Mouse (Mus musculus) 416B (cell line): Measurements from ENCODE around the gene Usp3.

ENCODE experiments used
- DNase-seq: peaks from one replicate; pipeline ENCODE4 v3.0.0; 2011; ENCODE audit warnings: low read depth

Usp3 gene

GRCm38 (mm10) chr9:66571986-66572700 is 20.8 kb downstream of the Usp3 start:
- no peak for DNase-seq

- peak; percentile 44 for DNase-seq
Measured at GRCm38 (mm10) chr9:66562215-66562614, 30.7 kb downstream of the Usp3 start.

DNA sequence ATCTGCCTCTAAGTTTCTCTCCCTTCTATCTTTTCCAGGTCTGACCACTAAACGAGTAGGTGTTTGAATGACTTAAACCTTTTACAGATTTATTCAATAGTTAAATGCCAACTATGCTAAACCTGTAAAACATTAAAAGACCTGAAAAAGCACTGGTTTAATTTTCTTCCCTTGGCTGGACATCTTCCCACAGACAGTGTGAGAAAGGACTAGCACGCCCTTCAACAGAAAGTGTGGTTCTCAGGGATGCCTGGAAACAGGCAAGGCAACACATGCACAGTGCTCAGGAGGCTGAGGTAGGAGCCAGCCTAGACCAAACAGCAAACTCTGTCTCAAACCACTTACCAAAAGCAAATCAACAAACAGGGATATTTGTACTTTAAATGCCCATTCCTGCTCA is 31.4 kb downstream of the Usp3 start:
- no peak for DNase-seq

DNA sequence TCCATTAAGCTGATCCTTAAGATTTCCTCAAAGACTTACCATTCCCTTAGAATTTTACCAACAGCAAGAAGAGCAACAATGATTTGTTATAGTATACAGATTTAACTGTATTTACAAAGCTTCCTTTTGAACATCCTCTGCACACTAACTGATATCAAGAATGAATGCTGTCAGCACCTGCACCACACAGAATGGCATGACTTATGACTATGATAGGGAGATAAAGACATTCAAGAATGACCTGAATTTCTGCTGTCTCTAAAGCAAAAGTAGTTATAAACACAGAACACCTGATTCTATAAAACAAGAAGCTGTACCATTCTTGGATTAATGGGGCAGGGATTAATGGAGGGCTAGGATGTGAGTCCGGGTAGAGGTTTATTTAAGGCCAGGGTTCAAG is 32.2 kb downstream of the Usp3 start:
- no peak for DNase-seq

DNA sequence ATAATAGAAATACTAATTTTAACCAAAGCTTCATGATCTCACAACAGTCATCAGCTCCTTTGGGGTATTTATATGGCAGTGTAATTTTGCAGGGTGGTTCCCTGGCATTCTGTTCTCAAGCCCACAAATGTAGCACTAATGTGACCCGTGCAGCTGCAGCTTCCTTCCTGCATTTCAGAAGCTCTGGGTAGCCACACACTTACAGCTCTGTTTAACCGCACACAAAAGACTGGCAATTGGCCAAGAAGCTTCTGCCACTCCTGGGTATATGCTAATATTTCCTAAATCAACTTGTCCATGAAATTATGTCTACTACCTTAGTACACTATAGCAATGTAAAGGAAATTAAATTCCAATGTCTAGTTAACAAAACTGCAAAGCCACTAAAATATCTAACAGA is 32.6 kb downstream of the Usp3 start:
- DNase-seq, result peak; percentile 96

GRCm38 (mm10) chr9:66558971-66559370 is 34.0 kb downstream of the Usp3 start:
- no peak for DNase-seq

DNA sequence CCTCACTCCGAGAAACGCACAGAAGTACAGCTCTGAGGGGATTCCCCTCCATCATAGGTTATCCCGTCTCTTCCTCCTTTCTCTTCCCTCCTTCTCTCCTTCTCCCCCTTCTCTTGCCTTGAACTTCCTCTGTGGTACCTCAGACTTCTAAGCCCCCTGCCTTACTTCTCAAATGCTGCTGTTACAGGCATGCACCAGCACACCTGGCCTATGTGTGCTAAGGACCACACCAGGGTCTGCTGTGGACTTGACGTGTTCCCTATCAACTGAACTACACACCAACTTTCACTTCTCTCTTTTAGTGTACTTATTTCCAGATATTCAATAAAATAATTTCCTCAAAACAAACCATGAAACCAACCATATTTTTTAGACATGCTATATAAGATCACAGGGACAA is 50.2 kb downstream of the Usp3 start:
- DNase-seq, result no peak

DNA sequence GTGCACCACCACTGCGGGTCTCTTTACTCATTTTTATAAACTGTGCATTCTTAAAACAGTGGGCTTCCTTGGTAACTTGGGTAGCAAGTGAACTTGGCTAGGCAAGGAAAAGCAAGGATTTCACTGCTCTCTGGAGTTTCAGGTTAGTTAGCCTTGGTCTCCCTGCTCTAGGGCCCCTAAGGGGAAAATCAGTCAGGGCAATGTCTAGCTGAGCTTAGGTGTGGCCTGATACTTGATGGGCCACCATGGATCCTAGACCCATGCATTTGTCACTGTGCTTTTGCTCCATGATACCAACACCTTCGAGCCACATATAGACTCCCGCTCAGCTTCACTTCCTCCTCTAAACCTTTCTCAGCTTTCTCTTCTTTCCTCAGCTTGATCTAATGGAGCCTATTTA is 71.3 kb downstream of the Usp3 start:
- no peak for DNase-seq

- no peak for DNase-seq
Measured at GRCm38 (mm10) chr9:66520299-66520698, 72.6 kb downstream of the Usp3 start.

DNA sequence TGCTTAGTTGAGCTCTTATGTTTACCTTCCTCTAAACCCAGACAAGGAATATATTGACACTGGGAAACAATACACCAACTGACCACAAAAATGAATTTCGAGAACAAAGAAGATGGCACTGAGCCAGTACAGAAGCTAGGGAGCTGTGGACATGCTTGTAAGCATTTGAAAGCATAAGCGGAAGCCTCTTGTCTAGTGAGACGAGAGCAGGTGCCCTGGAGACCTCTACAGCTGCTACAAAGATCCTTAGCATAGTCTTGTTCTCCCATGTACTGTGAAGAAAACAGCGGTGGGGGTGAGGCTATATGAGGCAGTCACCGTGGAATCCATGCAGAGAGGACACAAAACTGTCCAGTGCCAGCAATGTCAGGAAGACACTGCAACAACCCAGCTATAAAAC is 74.0 kb downstream of the Usp3 start:
- no peak for DNase-seq

DNA sequence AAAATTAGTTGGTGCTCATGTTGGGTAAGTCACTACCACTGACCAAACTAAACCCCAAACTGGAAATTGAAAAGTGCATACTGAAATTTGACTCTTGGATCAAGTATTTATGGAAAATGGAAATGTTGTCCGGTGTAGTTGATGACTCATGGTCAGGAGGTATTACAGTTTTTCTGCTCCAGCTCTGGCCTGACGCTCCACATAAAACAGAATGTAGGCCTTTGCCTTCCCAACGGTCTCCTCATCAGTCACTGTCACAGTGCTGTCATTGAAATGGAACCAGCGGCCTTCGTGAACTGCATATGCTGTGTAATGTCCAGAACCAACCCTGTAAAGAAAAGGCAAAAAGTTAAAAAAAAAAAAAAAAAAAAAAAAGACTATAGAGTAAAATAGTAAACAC is 74.7 kb downstream of the Usp3 start:
- no peak for DNase-seq

GRCm38 (mm10) chr9:66517746-66518145 is 75.2 kb downstream of the Usp3 start:
- no peak for DNase-seq

DNA sequence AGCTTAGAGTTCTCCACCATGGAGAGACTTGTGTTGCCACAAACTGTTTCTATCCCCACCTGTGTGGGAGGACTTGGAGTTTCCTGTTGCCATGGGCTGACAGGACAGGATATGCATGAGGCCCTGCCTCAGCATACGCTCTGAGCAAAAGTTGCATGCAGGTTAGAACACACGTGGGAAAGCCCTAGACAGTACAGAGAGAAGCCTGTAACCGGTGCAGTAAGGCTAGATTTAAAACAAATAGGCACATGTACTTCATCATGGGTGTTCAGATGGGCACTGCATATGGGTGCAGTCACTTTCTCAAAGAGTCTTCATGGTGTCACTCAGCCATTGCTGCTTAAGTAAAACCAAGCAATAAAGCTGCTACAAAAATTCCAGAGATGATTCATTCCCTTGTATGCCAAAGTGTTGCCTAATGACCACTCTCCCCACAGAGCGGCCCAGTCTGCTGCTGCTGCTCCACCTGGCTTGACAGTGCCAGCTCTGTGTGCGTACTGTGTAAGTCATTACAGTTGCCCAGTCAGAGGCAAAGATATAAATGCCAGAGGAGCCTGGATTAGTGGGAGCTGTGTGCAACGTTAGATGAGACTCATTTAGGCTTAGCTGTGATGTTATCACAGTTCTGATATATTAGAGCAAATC is 76.5 kb downstream of the Usp3 start:
- DNase-seq, result no peak

- DNase-seq, result no peak
Measured at GRCm38 (mm10) chr9:66515680-66516210, 77.2 kb downstream of the Usp3 start.

DNA sequence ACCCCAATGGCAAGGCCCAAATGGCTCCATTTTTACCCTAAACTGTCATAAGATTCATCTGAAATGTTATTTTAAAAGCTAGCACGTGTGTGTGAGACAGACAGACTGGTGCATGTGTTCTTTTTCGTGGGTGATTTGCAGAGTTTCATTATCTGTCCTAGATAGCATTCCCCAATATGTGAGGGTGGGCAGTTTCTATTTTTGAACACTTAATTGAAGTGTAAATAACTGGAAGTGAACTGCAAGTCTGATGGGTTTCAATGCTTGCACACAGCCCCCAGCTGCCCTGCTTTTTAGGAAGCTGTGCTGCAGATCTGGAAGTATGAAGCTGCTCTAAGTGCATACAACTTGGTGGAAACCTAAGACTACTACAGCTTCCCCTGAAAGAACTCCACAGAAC is 77.8 kb downstream of the Usp3 start:
- no peak for DNase-seq

GRCm38 (mm10) chr9:66514256-66514770 is 78.6 kb downstream of the Usp3 start, which contains the start of gene Fbxl22:
Fbxl22 (minus strand) TSS chr9:66514593.
- no peak for DNase-seq

- DNase-seq, result no peak
Measured at GRCm38 (mm10) chr9:66513661-66514255, 79.2 kb downstream of the Usp3 start.

GRCm38 (mm10) chr9:66513150-66513549 is 79.8 kb downstream of the Usp3 start:
- peak; percentile 86 for DNase-seq

DNA sequence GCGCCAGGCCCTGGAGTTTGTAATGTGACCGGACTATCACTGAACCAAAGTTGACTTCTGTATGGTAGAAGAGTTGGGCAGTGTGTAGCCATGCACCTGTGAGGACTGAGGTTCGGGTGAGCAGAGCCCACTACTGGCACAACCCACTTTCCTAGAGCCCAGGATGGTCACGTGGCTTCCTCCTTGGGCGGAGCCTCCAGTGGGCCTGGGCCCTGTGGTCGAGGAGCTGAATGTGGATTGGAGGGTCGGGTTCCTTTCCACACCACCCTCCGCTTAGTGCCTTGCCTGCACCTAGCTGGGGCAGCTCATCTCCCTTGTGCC is 80.6 kb downstream of the Usp3 start:
- peak; percentile 95 for DNase-seq

- DNase-seq, result peak; percentile 93
Measured at GRCm38 (mm10) chr9:66511580-66512350, 81.2 kb downstream of the Usp3 start.

- DNase-seq, result peak; percentile 60
Measured at GRCm38 (mm10) chr9:66510944-66511343, 82.0 kb downstream of the Usp3 start.

DNA sequence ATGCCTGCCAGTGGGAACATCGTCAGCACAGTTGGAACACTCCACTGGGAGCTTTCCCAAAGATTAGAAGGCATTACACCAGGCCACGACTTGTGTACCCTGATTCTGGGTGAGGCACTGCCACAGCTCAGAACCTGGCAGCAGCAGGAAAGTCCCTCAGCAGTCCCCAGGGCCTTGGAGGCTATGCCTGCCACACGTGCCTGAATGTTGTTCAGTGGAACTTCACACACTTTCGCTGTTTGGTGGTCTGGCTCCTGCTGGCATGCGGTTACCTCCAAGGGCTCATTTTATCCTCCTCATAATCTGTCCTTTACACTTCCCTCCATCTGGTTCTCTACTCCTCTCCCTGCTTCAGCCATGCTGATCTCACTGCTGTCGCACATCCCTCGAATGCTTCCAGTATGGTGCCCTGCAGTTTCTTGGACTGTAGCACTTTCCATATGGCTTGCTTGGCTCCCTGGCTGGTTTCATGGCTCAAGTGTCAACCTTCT is 82.5 kb downstream of the Usp3 start:
- DNase-seq, result no peak
